Mouse (Mus musculus): ENCODE data around the gene Slbp. TPM values are rescaled to one million over a fixed set of nuclear protein-coding genes. Genes with fewer than 3 reads are reported as not detected.

The Slbp gene
- polyA plus RNA-seq, 1 experiment from 2014 or later, result 223 TPM

GRCm38 (mm10) chr5:33684932-33685331 lies 32.6 kb upstream of the Slbp start:
- Histone ChIP-seq H3K36me3 (ENCODE audit: control insufficient read depth, insufficient read depth, low read length) (no peaks in the 10 kb centered on the region), H3K27ac (ENCODE audit: low read length) (no peak overlapping the region), H3K27me3 (ENCODE audit: control insufficient read depth, insufficient read depth, low read length) (no peaks in the 10 kb centered on the region), H3K9me3 (ENCODE audit: control insufficient read depth, low read depth, low read length) (no peaks in the 10 kb centered on the region), H3K9ac (replicated peaks; ENCODE audit: low read depth, low read length) (no peak overlapping the region), H3K4me3 (ENCODE audit: low read depth, low read length) (no peak overlapping the region), H3K4me2 (replicated peaks; ENCODE audit: low read depth, low read length) (no peak overlapping the region), H3K4me1 (ENCODE audit: control insufficient read depth, insufficient read depth, low read length) (peaks cover 9% of the 10 kb centered on the region; the same call in 1 of the 2 replicates)
- ATAC-seq (ENCODE audit: insufficient number of reproducible peaks, insufficient read depth, low FRiP score, low read depth), result no peak
- WGBS, result 92% methylated on average over 4 of the region's 4 CpGs

- H3K4me2 ChIP-seq (replicated peaks; ENCODE audit: low read depth, low read length), result no peak overlapping the region
- H3K9me3 ChIP-seq (ENCODE audit: control insufficient read depth, low read depth, low read length), result no peaks in the 10 kb centered on the region
- no peak overlapping the region for H3K4me3 ChIP-seq (ENCODE audit: low read depth, low read length)
- H3K9ac ChIP-seq (replicated peaks; ENCODE audit: low read depth, low read length), result no peak overlapping the region
- ATAC-seq (ENCODE audit: insufficient number of reproducible peaks, insufficient read depth, low FRiP score, low read depth), result peak; percentile 50; the same call in 1 of the 2 replicates
- H3K36me3 ChIP-seq (ENCODE audit: control insufficient read depth, insufficient read depth, low read length), result no peaks in the 10 kb centered on the region
- H3K27me3 ChIP-seq (ENCODE audit: control insufficient read depth, insufficient read depth, low read length), result no peaks in the 10 kb centered on the region
- WGBS, result 47% methylated on average over 7 of the region's 7 CpGs
- H3K4me1 ChIP-seq (ENCODE audit: control insufficient read depth, insufficient read depth, low read length), result 0 out of 2 replicates have a peak, but pooled peaks cover under 1% of the 10 kb centered on the region
- no peak overlapping the region for H3K27ac ChIP-seq (ENCODE audit: low read length)
Observed at GRCm38 (mm10) chr5:33683897-33684652, 31.7 kb upstream of the Slbp start.

GRCm38 (mm10) chr5:33682963-33683362 lies 30.6 kb upstream of the Slbp start:
- no peaks in the 10 kb centered on the region for H3K4me1 ChIP-seq (ENCODE audit: control insufficient read depth, insufficient read depth, low read length)
- H3K4me3 ChIP-seq (ENCODE audit: low read depth, low read length), result no peak overlapping the region
- no peak overlapping the region for H3K9ac ChIP-seq (replicated peaks; ENCODE audit: low read depth, low read length)
- H3K27me3 ChIP-seq (ENCODE audit: control insufficient read depth, insufficient read depth, low read length), result no peaks in the 10 kb centered on the region
- H3K9me3 ChIP-seq (ENCODE audit: control insufficient read depth, low read depth, low read length), result no peaks in the 10 kb centered on the region
- H3K36me3 ChIP-seq (ENCODE audit: control insufficient read depth, insufficient read depth, low read length), result no peaks in the 10 kb centered on the region
- H3K4me2 ChIP-seq (replicated peaks; ENCODE audit: low read depth, low read length), result no peak overlapping the region
- ATAC-seq (ENCODE audit: insufficient number of reproducible peaks, insufficient read depth, low FRiP score, low read depth), result no peak
- no peak overlapping the region for H3K27ac ChIP-seq (ENCODE audit: low read length)
- WGBS, result 79% methylated on average over 4 of the region's 4 CpGs

GRCm38 (mm10) chr5:33681611-33682388 lies 29.4 kb upstream of the Slbp start:
- no peak overlapping the region for H3K4me2 ChIP-seq (replicated peaks; ENCODE audit: low read depth, low read length)
- H3K4me3 ChIP-seq (ENCODE audit: low read depth, low read length), result no peak overlapping the region
- H3K9me3 ChIP-seq (ENCODE audit: control insufficient read depth, low read depth, low read length), result no peaks in the 10 kb centered on the region
- no peaks in the 10 kb centered on the region for H3K36me3 ChIP-seq (ENCODE audit: control insufficient read depth, insufficient read depth, low read length)
- H3K9ac ChIP-seq (replicated peaks; ENCODE audit: low read depth, low read length), result no peak overlapping the region
- WGBS, result 83% methylated on average over 15 of the region's 15 CpGs
- no peaks in the 10 kb centered on the region for H3K27me3 ChIP-seq (ENCODE audit: control insufficient read depth, insufficient read depth, low read length)
- no peak for ATAC-seq (ENCODE audit: insufficient number of reproducible peaks, insufficient read depth, low FRiP score, low read depth)
- H3K4me1 ChIP-seq (ENCODE audit: control insufficient read depth, insufficient read depth, low read length), result no peaks in the 10 kb centered on the region
- H3K27ac ChIP-seq (ENCODE audit: low read length), result no peak overlapping the region

- Histone ChIP-seq H3K36me3 (ENCODE audit: control insufficient read depth, insufficient read depth, low read length) (no peaks in the 10 kb centered on the region), H3K9ac (replicated peaks; ENCODE audit: low read depth, low read length) (no peak overlapping the region), H3K27ac (ENCODE audit: low read length) (no peak overlapping the region), H3K4me2 (replicated peaks; ENCODE audit: low read depth, low read length) (no peak overlapping the region), H3K9me3 (ENCODE audit: control insufficient read depth, low read depth, low read length) (no peaks in the 10 kb centered on the region), H3K27me3 (ENCODE audit: control insufficient read depth, insufficient read depth, low read length) (no peaks in the 10 kb centered on the region), H3K4me3 (ENCODE audit: low read depth, low read length) (no peak overlapping the region), H3K4me1 (ENCODE audit: control insufficient read depth, insufficient read depth, low read length) (no peaks in the 10 kb centered on the region)
- ATAC-seq (ENCODE audit: insufficient number of reproducible peaks, insufficient read depth, low FRiP score, low read depth), result no peak
- WGBS, result 60% methylated on average over 3 of the region's 3 CpGs
Observed at GRCm38 (mm10) chr5:33681044-33681443, 28.7 kb upstream of the Slbp start.

- H3K4me3 ChIP-seq (ENCODE audit: low read depth, low read length), result no peak overlapping the region
- no peak overlapping the region for H3K27ac ChIP-seq (ENCODE audit: low read length)
- H3K9me3 ChIP-seq (ENCODE audit: control insufficient read depth, low read depth, low read length), result no peaks in the 10 kb centered on the region
- WGBS, result 70% methylated on average over 5 of the region's 5 CpGs
- H3K9ac ChIP-seq (replicated peaks; ENCODE audit: low read depth, low read length), result no peak overlapping the region
- no peak overlapping the region for H3K4me2 ChIP-seq (replicated peaks; ENCODE audit: low read depth, low read length)
- no peak for ATAC-seq (ENCODE audit: insufficient number of reproducible peaks, insufficient read depth, low FRiP score, low read depth)
- H3K4me1 ChIP-seq (ENCODE audit: control insufficient read depth, insufficient read depth, low read length), result no peaks in the 10 kb centered on the region
- no peaks in the 10 kb centered on the region for H3K36me3 ChIP-seq (ENCODE audit: control insufficient read depth, insufficient read depth, low read length)
- no peaks in the 10 kb centered on the region for H3K27me3 ChIP-seq (ENCODE audit: control insufficient read depth, insufficient read depth, low read length)
Observed at GRCm38 (mm10) chr5:33678244-33678643, 25.9 kb upstream of the Slbp start.

- H3K4me3 ChIP-seq (ENCODE audit: low read depth, low read length), result no peak overlapping the region
- ATAC-seq (ENCODE audit: insufficient number of reproducible peaks, insufficient read depth, low FRiP score, low read depth), result peak; percentile 24; the same call in 1 of the 2 replicates
- peaks cover 7% of the 10 kb centered on the region for H3K36me3 ChIP-seq (ENCODE audit: control insufficient read depth, insufficient read depth, low read length)
Observed at GRCm38 (mm10) chr5:33675964-33676363, 23.6 kb upstream of the Slbp start.

GRCm38 (mm10) chr5:33674439-33674838 lies 22.1 kb upstream of the Slbp start:
- Histone ChIP-seq H3K9me3 (ENCODE audit: control insufficient read depth, low read depth, low read length) (no peaks in the 10 kb centered on the region), H3K27me3 (ENCODE audit: control insufficient read depth, insufficient read depth, low read length) (no peaks in the 10 kb centered on the region), H3K4me1 (ENCODE audit: control insufficient read depth, insufficient read depth, low read length) (no peaks in the 10 kb centered on the region), H3K4me3 (ENCODE audit: low read depth, low read length) (no peak overlapping the region), H3K4me2 (replicated peaks; ENCODE audit: low read depth, low read length) (no peak overlapping the region), H3K27ac (ENCODE audit: low read length) (no peak overlapping the region), H3K9ac (replicated peaks; ENCODE audit: low read depth, low read length) (no peak overlapping the region), H3K36me3 (ENCODE audit: control insufficient read depth, insufficient read depth, low read length) (peaks cover 20% of the 10 kb centered on the region)
- peak; percentile 74 for ATAC-seq (ENCODE audit: insufficient number of reproducible peaks, insufficient read depth, low FRiP score, low read depth)
- WGBS, result 82% methylated on average over 3 of the region's 3 CpGs

More at GRCm38 (mm10) chr5:33675964-33676363, 23.6 kb upstream of the Slbp start:
- H3K9me3 ChIP-seq (ENCODE audit: control insufficient read depth, low read depth, low read length), result no peaks in the 10 kb centered on the region
- H3K27me3 ChIP-seq (ENCODE audit: control insufficient read depth, insufficient read depth, low read length), result no peaks in the 10 kb centered on the region
- no peaks in the 10 kb centered on the region for H3K4me1 ChIP-seq (ENCODE audit: control insufficient read depth, insufficient read depth, low read length)
- H3K4me2 ChIP-seq (replicated peaks; ENCODE audit: low read depth, low read length), result no peak overlapping the region
- WGBS, result 5% methylated on average over 1 of the region's 1 CpGs
- no peak overlapping the region for H3K9ac ChIP-seq (replicated peaks; ENCODE audit: low read depth, low read length)
- H3K27ac ChIP-seq (ENCODE audit: low read length), result no peak overlapping the region
